Mouse (Mus musculus): Measurements from ENCODE around the gene Fgfrl1.

The Fgfrl1 gene

DNA sequence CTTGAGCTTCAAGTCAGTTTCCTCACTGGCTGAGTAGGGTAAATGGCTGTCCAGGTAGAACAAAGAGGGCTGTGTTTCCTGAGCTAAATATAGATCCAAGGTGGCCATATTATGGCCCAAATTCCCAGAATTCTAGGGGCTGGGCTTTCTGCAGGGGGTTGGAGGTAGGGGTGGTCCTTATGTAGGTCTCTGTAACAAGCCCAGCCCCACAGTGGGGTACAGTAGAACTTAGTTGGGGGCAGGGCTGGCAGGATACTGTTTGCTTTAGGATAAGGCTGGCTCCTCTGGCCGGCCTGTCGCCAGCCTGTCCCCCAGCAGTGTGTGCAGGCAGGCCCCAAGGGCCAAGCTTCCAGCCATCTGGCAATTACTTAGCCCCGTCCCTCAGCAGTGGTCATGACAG is 8.2 kb downstream of the Fgfrl1 start:
- DNase-seq (ENCODE audit: low read depth, low spot score), result no peak

DNA sequence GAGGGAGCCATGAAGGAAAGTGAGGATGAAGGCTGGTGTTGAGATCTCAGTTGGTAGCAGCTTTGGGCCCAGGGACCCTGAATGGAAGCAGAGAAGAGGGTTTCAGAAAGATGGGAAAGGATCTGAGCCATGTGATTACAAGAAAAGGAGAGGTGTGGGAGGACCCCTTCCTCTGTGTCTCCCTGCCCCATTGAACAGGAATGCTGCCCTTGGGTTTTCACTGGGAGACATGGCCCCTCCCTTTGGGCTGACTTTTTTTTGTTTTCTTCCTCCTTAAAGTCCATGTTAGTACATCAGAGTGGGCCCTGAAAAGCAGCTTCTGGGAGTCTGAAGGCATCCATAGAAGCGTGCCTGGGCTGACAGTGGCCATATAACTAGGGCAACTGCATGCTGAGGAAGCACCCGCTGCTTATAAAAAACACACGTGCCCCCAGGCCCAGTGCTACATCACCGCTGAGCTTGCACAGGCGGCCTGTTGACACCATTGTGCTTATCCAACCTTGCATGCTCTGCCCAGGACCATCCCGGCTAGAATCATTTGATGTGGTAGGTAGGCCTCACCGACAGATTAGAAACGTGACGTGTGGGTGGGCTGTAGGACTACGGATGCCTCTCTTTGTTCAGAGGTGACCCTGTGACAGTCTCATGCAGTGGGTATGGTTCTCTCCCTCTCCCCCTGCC is 9.3 kb downstream of the Fgfrl1 start:
- no peak for DNase-seq (ENCODE audit: low read depth, low spot score)

DNA sequence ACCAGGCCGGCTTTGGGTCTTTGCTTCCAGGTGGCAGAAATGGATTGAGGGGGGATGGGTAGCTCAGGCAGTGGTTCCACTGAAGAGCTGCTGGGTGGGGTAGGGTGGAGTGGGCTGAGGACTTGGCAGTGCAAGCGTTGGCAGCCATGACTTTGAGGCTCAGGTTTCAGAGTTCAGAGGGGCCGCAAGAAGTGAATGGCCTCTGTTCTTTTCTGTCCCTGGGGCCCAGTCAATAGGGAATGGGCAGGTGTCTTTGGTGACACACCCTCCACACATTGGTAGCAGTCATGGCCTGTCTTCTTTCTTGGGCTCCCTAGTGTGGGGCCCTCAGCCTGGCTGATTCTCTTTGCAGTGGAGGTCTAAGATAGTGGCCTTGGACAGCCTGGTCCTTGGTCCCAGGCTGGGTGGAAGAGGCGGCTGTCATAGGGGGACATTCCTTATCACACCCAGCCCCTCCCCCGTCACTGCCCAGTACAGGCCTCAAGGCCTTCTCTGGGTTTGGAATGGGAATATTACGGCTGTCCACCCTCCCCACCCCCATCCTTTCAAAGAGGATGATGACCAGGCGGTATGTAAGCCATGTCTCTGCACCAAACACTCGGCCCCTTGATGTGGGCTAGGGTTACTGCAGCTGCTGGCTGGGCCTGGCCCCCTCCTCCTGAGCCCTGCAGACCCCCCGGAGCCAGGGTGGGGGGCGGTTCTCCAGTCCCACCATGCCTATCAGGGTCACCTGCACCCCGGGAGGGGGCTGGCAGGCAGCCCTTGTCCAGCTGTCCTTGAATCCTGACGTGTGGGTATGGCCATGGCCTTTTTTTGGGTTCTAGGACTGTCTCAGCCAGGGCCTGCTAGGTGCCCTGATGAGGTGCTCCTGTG is 11.8 kb downstream of the Fgfrl1 start:
- DNase-seq (ENCODE audit: low read depth, low spot score), result no peak

DNA sequence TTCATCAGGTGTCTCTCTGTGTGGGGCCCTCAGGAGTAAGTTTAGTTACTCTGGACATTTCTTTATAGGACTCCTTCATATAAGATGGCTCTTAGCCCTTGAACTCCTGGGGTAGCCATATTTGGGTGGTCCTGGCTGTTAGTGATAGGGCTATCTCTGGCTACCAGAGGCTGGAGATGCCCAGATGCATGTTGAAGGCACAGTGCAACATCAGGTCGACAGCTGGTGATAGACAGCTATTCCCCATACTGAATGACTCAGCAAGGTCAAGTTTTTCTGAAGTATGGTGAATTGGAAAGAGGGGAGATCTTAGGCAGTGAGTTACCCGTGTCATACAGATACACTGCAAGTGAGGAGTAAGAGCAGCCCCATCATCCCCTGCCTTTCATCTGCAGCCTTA is 15.6 kb downstream of the Fgfrl1 start:
- no peak for DNase-seq (ENCODE audit: low read depth, low spot score)

DNA sequence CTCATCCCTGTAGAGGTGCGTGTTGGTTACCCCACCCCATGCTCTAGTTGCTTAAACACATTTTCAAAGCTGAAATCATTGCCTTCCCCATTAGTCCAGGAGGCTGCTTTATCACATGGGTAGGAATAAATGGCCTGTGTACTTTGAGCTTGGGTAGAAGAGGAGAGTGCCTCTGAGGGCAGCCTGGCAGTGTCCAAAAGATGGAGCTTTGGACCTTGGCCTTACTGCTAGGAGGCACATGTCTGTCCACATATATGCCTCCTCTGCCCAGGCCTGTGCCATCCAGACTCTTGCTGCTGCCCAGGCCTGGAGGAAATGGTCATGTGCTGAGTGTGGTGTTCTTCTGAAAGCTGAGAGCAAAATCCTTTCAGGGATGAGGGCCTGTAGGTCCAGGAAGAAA is 16.2 kb downstream of the Fgfrl1 start:
- no peak for DNase-seq (ENCODE audit: low read depth, low spot score)

DNA sequence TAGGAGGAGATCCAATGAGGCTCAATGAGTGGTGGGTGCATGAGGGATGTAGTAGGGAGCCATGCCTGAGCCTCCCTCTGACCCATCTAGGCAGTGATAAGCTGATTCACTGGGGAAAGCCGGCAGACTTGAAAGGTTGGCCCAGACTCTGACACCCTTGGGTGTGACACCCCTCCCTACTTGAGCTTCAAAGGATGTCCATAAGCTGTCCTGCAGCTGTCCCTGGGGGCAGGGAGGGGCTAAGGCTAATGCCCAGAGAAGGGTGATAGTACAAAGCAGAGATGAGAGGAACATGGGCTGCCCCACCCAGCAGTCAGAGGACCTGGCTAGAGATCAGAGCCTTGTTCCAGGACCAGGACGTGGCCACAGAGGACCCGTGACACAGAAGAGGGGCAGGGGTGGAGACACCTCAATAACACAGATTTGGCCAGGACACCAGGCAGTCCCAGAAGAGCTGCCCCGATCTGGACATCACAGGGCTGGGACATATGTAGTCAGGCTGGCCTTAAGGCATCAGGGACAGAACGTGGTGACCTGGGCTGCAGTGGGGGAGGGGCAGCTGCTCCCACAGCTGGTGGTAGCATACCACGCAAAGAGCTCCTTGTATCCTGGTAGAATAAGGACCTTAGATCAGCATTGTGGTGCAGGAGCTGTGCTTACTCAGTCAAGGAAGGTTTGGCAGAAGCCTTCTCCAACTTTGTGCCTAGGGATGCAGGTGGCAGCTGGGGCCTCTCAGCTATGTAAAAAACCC is 17.0 kb downstream of the Fgfrl1 start:
- no peak for DNase-seq (ENCODE audit: low read depth, low spot score)

DNA sequence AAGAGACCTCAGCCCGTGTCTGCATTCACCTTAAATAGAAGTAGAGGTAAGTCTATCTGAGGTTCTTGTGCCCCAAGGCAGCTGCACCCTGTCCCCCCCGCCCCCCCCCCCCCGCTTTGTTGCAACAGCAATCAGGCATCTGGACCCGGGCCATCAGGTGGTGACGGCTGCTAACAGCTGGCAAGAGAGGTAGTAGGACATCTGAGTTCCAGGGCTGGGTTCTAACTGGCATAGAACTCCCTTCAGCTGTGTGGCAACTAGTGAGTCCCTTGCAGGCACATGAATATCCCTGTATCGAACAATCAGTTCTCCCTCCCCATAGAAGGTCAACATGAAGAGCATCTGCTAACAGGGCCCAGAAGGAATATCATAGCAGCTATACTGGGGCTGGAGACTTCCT is 19.8 kb downstream of the Fgfrl1 start:
- DNase-seq (ENCODE audit: low read depth, low spot score), result no peak

DNA sequence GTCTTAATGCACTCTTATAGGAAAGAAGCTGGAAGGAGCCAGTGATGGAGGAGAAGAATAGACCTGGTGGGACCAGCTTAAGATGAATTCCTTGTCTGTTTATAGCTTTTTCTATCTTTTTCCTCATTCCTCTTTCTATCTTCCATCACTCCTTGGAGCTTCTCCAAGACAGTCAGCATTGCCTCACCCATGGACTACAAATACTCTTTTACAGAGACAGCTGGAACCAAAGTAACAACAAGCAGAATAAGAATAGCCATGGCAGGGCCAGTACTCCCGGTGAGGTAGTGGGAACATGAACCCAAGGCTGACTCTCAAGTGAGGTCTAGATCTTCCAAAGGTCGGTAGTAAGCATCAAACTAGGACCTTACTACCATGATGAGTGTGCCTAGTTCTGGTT is 20.9 kb downstream of the Fgfrl1 start:
- DNase-seq (ENCODE audit: low read depth, low spot score), result no peak

DNA sequence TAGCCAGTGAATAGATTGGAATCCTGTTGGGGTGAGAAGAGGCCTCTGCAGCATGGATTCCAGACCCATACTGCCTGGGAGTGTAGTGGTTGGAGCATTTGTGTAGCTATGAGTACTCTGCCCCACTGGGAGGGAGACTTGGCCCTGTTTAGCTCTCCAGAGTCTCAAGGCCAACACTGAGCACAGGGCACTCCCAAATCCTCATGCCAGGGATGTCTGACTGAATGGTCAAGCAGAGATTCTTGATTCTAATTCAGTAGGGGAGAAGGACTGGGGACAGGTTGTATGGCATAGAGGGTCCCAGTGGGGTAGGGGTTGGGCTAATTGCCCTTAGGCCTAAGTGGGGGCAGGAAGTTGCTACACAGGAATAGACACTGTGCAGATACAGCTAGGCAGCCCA is 21.5 kb downstream of the Fgfrl1 start:
- DNase-seq (ENCODE audit: low read depth, low spot score), result no peak

DNA sequence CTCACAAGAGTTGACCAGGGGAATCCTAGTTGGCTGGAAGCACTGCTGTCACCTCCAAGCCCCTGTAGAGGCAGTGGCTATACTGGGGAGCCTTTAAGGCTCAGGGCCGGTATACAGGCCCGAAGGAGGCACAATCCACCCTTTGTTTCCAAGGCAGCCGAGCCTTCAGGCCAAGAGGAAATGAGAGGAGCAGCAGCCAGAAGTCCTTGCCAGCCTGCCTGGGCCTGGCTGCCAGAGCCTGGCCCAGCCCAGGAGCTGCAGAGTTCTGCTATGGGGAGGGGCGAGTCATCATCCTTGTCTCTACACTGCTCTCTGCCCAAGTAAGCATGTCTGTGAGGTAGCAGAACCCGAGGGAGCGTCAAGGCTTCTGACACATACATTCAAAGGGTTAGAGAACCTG is 22.0 kb downstream of the Fgfrl1 start:
- DNase-seq (ENCODE audit: low read depth, low spot score), result no peak

DNA sequence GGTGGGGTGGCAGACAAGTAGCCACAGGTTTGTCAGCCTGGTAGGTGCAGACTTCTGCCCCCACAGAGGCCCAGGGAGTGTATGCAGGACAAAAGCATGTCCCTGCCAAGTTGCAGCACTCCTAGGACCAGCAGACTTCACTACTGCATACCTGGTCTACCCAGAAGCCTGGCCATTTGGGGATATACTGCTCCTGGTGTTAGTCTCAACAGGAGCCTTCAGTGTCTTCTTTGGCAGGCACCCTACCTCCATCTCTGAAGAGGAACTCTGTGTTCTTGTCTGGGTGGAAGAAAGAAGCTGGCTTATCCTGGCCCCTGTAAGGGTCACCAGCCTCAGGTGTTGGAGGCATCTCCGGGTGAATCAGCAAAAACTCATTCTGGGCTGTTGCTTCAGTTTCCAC is 23.8 kb downstream of the Fgfrl1 start:
- no peak for DNase-seq (ENCODE audit: low read depth, low spot score)

DNA sequence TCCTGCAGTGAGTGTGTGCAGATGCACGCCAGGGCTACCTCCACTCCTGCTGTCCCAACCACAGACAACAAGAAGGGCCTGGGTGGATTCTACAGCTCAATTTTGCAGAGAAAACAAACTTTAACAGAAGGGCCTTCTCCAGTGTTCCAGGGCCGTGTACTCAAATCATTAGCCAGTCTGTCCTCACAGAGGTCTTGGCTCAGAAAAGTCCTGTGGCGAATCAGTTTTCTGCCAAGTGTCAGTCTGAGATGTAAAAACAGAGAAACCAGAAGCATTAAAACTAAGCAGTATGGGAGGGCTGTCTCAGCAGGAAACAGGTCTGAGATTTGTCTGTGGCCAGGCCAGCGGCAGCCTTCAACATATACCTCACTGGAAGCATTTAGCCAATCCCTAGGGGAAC is 25.9 kb downstream of the Fgfrl1 start:
- DNase-seq (ENCODE audit: low read depth, low spot score), result no peak

DNA sequence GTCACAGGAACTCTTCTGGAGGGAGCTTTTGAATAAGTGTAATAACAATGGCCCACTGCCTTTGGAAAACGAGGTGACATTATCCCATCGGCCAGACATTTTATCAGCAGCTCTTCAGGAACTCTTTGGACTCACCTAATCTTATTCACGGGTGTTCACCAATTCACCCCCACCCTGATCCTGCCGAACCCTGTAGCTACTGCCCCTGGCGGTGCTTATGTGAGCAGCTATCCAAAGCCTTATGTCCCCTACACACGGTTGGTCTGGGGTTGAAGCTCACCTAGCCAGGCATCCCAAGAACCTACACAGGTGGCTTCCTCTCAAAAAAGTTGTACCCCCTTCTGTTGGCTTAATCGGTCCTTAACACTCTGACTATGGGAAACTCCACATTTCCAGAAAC is 27.6 kb downstream of the Fgfrl1 start:
- peak; percentile 40 for DNase-seq (ENCODE audit: low read depth, low spot score)

DNA sequence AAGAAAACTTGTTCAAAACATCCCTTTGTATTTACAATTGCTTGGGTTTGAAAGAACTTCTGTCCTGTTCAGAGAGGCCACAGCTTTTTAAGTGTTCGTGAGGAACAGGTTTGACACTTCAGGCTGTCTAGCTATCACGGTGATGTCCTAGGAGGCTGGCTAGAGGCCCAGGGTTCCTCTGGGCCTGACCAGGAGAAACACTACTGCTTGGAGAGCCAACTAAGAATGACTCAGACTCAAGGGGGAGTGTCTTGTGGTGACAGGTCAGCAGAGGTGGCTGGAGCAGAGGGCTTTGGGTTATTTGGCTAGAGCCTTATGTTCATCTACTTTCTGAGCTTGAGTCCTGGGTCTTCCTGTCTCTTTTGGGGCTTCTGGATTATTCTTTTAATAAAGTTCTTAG is 31.8 kb downstream of the Fgfrl1 start:
- no peak for DNase-seq (ENCODE audit: low read depth, low spot score)

DNA sequence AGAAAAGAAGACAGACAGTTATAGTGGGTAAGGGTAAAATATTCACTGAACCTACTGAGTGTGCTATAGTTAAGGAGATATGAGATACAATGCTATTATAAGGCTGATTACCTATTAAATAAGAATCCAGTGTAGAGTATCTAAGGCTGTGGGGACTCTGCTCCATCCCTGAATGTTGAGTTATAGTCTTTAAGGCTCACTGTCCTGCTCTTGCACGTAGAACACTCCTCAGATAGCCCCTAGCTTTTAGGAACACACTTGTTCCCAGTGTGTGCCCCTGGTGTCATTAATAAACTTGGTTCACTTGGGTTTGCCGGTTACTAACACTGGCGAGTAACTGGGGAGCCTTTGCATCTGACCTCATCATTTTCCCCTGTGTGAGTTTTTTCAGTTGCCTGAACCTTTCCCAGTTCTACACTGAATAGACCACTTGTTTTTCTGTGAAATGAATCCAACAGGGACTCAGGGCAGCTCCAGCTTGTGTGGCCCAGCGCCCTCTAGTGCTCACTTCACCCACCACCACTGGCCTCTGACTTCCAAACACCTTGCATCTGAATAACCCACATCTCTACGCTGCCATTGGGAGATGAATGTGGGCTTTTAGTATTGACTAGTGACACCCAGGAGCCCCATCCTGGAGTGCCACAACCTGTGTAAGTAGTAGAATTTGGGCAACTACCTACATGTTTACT is 34.5 kb downstream of the Fgfrl1 start:
- peak; percentile 61 for DNase-seq (ENCODE audit: low read depth, low spot score)

DNA sequence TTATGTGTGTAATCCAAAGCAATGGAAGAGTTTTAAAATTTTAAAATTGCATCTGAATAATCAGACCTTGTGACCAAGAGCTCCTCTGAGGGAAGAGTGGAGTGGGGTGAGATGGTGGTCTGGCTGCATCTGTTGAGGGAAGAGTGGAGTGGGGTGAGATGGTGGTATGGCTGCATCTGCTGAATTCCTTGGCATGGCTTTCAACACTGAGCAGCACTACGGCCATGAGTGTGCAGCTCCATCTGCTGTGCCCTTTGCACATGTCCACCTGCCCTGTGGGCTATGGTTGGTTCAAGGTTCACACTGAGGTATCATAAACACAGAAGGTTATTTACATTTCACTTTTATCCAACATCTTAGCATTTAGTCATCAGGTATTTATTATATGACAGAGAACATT is 35.2 kb downstream of the Fgfrl1 start:
- DNase-seq (ENCODE audit: low read depth, low spot score), result no peak

DNA sequence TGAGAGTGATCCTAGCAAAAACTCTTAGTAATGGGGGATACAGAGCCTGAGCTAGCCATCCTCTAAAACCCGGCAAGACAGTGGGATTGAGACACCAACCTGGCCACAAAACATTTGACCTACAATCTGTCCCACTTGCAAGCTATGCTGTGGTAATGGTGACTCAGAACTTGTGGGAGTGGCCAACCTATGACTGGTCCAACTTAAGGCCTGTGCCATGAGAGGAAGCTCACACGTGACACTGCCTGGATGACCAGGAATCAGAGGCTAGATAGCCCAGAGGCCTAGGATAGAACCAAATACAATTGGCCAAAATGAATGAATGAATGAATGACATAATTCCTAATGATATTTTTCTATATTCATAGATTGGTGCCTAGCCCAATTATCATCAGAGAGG is 49.7 kb downstream of the Fgfrl1 start:
- DNase-seq (ENCODE audit: low read depth, low spot score), result no peak

DNA sequence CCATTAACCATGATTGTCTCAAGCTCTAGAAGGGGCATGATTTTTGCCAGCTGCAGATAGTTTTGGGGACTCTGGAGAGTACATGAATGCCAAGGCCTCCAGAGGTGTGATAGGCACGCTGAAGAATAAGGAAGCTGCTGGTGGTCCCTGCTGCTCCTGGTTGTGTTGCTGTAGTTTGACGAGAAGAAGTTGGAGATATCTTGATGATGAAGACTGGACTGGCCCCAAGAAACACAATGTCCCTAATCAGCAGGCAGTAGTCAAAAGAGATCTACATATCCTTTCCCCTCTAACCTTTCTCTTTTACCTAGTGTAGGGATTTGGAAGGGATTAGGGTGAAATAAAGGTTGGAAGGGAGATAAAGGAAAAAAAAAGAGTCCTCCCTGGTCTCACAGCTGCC is 50.4 kb downstream of the Fgfrl1 start:
- DNase-seq (ENCODE audit: low read depth, low spot score), result no peak

DNA sequence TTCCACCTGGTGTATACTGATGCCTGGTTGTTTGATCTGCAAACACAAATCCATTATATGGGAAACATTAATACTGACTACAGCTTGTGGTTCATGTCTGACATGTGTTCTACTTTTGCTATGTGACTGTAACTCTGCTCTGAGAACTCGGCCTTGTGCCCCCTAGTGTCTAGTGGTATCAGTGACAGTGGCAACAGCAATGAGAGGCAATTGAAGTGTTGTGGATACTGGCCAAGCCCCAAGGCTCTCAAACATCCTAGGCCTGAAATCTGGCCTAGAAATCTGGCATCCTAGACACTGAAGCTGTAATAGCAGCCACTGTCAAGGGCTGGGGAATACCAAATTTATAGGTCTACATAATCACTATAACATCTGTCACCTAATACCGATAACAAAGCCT is 51.7 kb downstream of the Fgfrl1 start:
- peak; percentile 67 for DNase-seq (ENCODE audit: low read depth, low spot score)

DNA sequence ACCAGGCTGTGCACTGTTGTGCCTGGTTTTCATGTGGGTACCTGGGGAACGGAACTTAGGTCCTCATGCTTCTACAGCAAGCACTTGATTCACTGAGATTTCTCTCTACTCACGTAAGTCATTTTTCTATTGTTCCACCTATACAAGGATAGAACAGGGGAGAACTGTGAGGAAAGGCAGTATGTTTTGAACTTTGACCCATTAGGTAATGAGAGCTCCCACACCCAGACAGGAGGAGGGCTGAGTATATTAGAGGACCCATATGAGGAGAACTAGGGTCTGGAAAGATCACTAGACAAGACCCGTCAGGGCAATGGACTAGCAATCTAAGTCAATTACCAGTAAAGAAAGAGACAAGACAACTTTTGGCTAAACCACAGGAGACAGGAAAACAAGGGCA is 52.4 kb downstream of the Fgfrl1 start:
- no peak for DNase-seq (ENCODE audit: low read depth, low spot score)

DNA sequence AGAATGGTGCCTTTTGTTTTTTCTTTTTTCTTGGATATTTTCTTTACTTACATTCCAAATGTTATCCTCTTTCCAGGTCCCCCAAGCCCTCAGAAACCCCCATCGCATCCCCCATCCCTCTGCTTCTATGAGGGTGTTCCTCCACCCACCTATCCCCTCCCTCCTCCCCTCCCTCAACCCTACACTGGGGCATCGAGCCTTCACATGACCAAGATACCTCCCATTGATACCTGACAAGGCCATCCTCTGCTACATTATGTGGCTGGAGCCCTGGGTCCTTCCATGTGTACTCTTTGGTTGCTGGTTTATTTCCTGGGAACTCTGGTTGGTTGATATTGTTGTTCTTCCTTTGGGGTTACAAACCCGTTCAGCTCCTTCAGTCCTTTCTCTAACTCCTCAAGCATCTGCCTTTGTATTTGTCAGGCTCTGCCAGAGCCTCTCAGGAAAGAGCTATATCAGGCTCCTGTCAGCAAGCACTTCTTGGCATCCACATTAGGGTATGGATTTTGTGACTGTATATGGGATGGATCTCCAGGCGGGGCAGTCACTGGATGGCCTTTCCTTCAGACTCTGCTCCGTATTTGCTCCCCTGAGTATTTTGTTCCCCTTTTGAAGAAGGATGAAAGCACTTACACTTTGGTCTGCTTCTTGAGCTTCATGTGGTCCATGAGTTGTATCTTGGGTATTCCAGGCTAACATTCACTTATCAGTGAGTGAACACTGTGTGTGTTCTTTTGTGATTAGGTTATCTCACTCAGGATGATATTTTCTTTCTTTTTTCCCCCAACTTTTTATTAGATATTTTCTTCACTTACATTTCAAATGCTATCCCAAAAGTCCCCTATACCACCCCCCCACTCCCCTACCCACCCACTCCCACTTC is 58.4 kb downstream of the Fgfrl1 start:
- no peak for DNase-seq (ENCODE audit: low read depth, low spot score)
